Mouse (Mus musculus) limb, embryonic 14.5 days (tissue): Measurements from ENCODE around the gene Zscan26. TPM values are rescaled to one million over a fixed set of nuclear protein-coding genes. Genes with fewer than 3 reads are reported as not detected.

Source experiments
- ATAC-seq: fragments of 200-750 bp; cut with Nextera tagmentation; 2 replicates; pipeline ENCODE4 v1.8.0; 2017; ENCODE audit warnings: low read depth, moderate number of reproducible peaks, moderate TSS enrichment; ENCODE audit not compliant: low FRiP score
- DNase-seq: peaks from one replicate; pipeline ENCODE4 v3.0.0-alpha.2; 2015; ENCODE audit warnings: low spot score
- H3K27ac ChIP-seq: fragments of 300-500 bp; sonication (generic); replicated peaks from 2 replicates; pipeline ENCODE4 v1.5.1; 2014; ENCODE audit warnings: low read depth, mild to moderate bottlenecking, low read length, moderate library complexity, mixed read lengths
- H3K27me3 ChIP-seq: fragments of 300-500 bp; sonication (generic); 2 replicates; pipeline ENCODE4 v1.6.1; 2014; ENCODE audit warnings: low read length, mixed read lengths; ENCODE audit not compliant: control insufficient read depth, insufficient read depth
- H3K36me3 ChIP-seq: fragments of 300-500 bp; sonication (generic); 2 replicates; pipeline ENCODE4 v1.6.1; 2014; ENCODE audit warnings: mild to moderate bottlenecking, low read length, moderate library complexity, mixed read lengths; ENCODE audit not compliant: control insufficient read depth, insufficient read depth
- H3K4me1 ChIP-seq: fragments of 300-500 bp; sonication (generic); 2 replicates; pipeline ENCODE4 v1.6.1; 2014; ENCODE audit warnings: antibody characterized with exemption, low read length, mixed read lengths; ENCODE audit not compliant: control insufficient read depth, insufficient read depth
- H3K4me2 ChIP-seq: fragments of 300-500 bp; sonication (generic); replicated peaks from 2 replicates; pipeline ENCODE4 v1.6.1; 2014; ENCODE audit warnings: low read depth, mild to moderate bottlenecking, low read length, moderate library complexity; ENCODE audit not compliant: severe bottlenecking
- H3K4me3 ChIP-seq: fragments of 300-500 bp; sonication (generic); replicated peaks from 2 replicates; pipeline ENCODE4 v1.5.1; 2014; ENCODE audit warnings: low read length
- H3K9ac ChIP-seq: fragments of 300-500 bp; sonication (generic); 2 replicates; pipeline ENCODE4 v1.6.1; 2014; ENCODE audit warnings: mild to moderate bottlenecking, low read depth, low read length, moderate library complexity; ENCODE audit not compliant: severe bottlenecking
- H3K9me3 ChIP-seq: fragments of 300-500 bp; sonication (generic); 2 replicates; pipeline ENCODE4 v1.6.1; 2016; ENCODE audit warnings: low read length; ENCODE audit not compliant: control insufficient read depth
- POLR2A ChIP-seq: fragments of 200-500 bp; IDR thresholded peaks from 2 replicates; pipeline ENCODE4 v1.8.0; 2012; ENCODE audit warnings: inconsistent platforms, mild to moderate bottlenecking, moderate library complexity, borderline replicate concordance; ENCODE audit not compliant: insufficient read depth, insufficient read length; ENCODE audit errors: extremely low read depth
- WGBS: fragments of 180-500 bp; shearing (Covaris S2); extraction: QIAGEN DNeasy Blood & Tissue Kit; methylation state at CpG from one replicate; pipeline ENCODE4 v1.1.7; 2014; 5-methylcytosine and 5-hydroxymethylcytosine counted together
- polyA plus RNA-seq, 2 experiments: library from polyadenylated mRNA; depleted of rRNA in 1 of 2; stranded (reverse) in 1 of 2; unstranded in 1 of 2; fragments of >200 nt; fragmentation: Nextera tagmentation in 1 of 2; extraction: Ambion mirVana in 1 of 2; gene quantifications; 2 replicates each; pipeline versions ENCODE4 v1.2.1 to v1.2.3; 2012 to 2014

The Zscan26 gene
- polyA plus RNA-seq, 2 experiments: 17.7 to 52.4 TPM

- Histone ChIP-seq H3K4me3 (no peak overlapping the region), H3K36me3 (no peaks in the 10 kb centered on the region), H3K27me3 (no peaks in the 10 kb centered on the region), H3K9ac (no peak overlapping the region), H3K4me2 (no peak overlapping the region), H3K9me3 (no peaks in the 10 kb centered on the region), H3K4me1 (no peaks in the 10 kb centered on the region), H3K27ac (no peak overlapping the region)
- ATAC-seq (no peak), DNase-seq (no peak)
- 68% methylated on average over 6 of the region's 6 CpGs for WGBS
- TF ChIP-seq POLR2A: no peak
Measured at GRCm38 (mm10) chr13:21418865-21419264, 34.7 kb downstream of the Zscan26 start.

GRCm38 (mm10) chr13:21417298-21418010 lies 36.1 kb downstream of the Zscan26 start:
- Histone ChIP-seq H3K4me2 (no peak overlapping the region), H3K4me3 (no peak overlapping the region), H3K4me1 (no peaks in the 10 kb centered on the region), H3K9ac (no peak overlapping the region), H3K9me3 (no peaks in the 10 kb centered on the region), H3K27me3 (no peaks in the 10 kb centered on the region), H3K27ac (no peak overlapping the region), H3K36me3 (no peaks in the 10 kb centered on the region)
- 66% methylated on average over 6 of the region's 6 CpGs for WGBS
- DNase-seq: no peak
- no peak for ATAC-seq
- TF ChIP-seq POLR2A: no peak

GRCm38 (mm10) chr13:21415750-21416149 lies 37.8 kb downstream of the Zscan26 start:
- Histone ChIP-seq H3K4me3 (no peak overlapping the region), H3K4me2 (no peak overlapping the region), H3K27ac (no peak overlapping the region), H3K9ac (no peak overlapping the region), H3K36me3 (no peaks in the 10 kb centered on the region), H3K27me3 (no peaks in the 10 kb centered on the region), H3K9me3 (no peaks in the 10 kb centered on the region), H3K4me1 (no peaks in the 10 kb centered on the region)
- WGBS: 81% methylated on average over 2 of the region's 2 CpGs
- no peak for TF ChIP-seq POLR2A
- ATAC-seq (no peak), DNase-seq (no peak)

- H3K36me3 ChIP-seq: no peaks in the 10 kb centered on the region
- H3K4me1 ChIP-seq: no peaks in the 10 kb centered on the region
- ATAC-seq: no peak
- no peak overlapping the region for H3K9ac ChIP-seq
- no peak for DNase-seq
- H3K27ac ChIP-seq: no peak overlapping the region
- TF ChIP-seq POLR2A: no peak
- WGBS: 81% methylated on average over 4 of the region's 4 CpGs
- no peaks in the 10 kb centered on the region for H3K27me3 ChIP-seq
- H3K9me3 ChIP-seq: no peaks in the 10 kb centered on the region
- H3K4me3 ChIP-seq: no peak overlapping the region
- no peak overlapping the region for H3K4me2 ChIP-seq
Measured at GRCm38 (mm10) chr13:21415266-21415665, 38.3 kb downstream of the Zscan26 start.

- Histone ChIP-seq H3K36me3 (no peaks in the 10 kb centered on the region), H3K27me3 (no peaks in the 10 kb centered on the region), H3K9me3 (no peaks in the 10 kb centered on the region), H3K9ac (no peak overlapping the region), H3K4me1 (no peaks in the 10 kb centered on the region), H3K4me3 (no peak overlapping the region), H3K4me2 (no peak overlapping the region), H3K27ac (no peak overlapping the region)
- DNase-seq: no peak
- no peak for TF ChIP-seq POLR2A
- no peak for ATAC-seq
- WGBS: 74% methylated on average over 14 of the region's 15 CpGs
Measured at GRCm38 (mm10) chr13:21414231-21415212, 39.0 kb downstream of the Zscan26 start.
